Mouse (Mus musculus): ENCODE results near the gene Uqcrq. TPM values are rescaled to one million over a fixed set of nuclear protein-coding genes. Genes with fewer than 3 reads are reported as not detected.

The Uqcrq gene
- polyA plus RNA-seq, 1 experiment from 2014 or later: 552 TPM

GRCm38 (mm10) chr11:53383758-53384428 is 46.7 kb downstream of the Uqcrq start:
- no peaks in the 10 kb centered on the region for H3K4me1 ChIP-seq (replicated peaks; ENCODE audit: control insufficient read depth, insufficient read depth, low read length)
- H3K9me3 ChIP-seq (ENCODE audit: control insufficient read depth, low read length): no peaks in the 10 kb centered on the region
- H3K27ac ChIP-seq (ENCODE audit: low read length): no peak overlapping the region
- 96% methylated on average over 2 of the region's 2 CpGs for WGBS
- H3K36me3 ChIP-seq (ENCODE audit: control insufficient read depth, insufficient read depth): peaks cover 10% of the 10 kb centered on the region
- no peak overlapping the region for H3K4me2 ChIP-seq (ENCODE audit: low read length)
- ATAC-seq: no peak
- no peak overlapping the region for H3K4me3 ChIP-seq (replicated peaks; ENCODE audit: low read length)
- H3K27me3 ChIP-seq (replicated peaks; ENCODE audit: control insufficient read depth, insufficient read depth, low read length): no peaks in the 10 kb centered on the region
- H3K9ac ChIP-seq (replicated peaks; ENCODE audit: low read depth, low read length): no peak overlapping the region

- Histone ChIP-seq H3K4me3 (replicated peaks; ENCODE audit: low read length) (no peak overlapping the region), H3K27ac (ENCODE audit: low read length) (no peak overlapping the region), H3K4me1 (replicated peaks; ENCODE audit: control insufficient read depth, insufficient read depth, low read length) (no peaks in the 10 kb centered on the region), H3K27me3 (replicated peaks; ENCODE audit: control insufficient read depth, insufficient read depth, low read length) (no peaks in the 10 kb centered on the region), H3K9ac (replicated peaks; ENCODE audit: low read depth, low read length) (no peak overlapping the region), H3K9me3 (ENCODE audit: control insufficient read depth, low read length) (no peaks in the 10 kb centered on the region), H3K4me2 (ENCODE audit: low read length) (no peak overlapping the region), H3K36me3 (ENCODE audit: control insufficient read depth, insufficient read depth) (peaks cover 13% of the 10 kb centered on the region)
- 88% methylated on average over 1 of the region's 1 CpGs for WGBS
- no peak for ATAC-seq
Measured at GRCm38 (mm10) chr11:53378918-53379317, 51.7 kb downstream of the Uqcrq start.

Small RNA genes lying within 50 kb of the gene (microRNA-seq; reads per million reads assigned to microRNA genes)
- 0.62 reads per million for gene Mir6920

Other genes with a start within 250 kb of the Uqcrq start
- 52.6 and 55.2 TPM in 2 replicates for gene Hspa4, start 130.4 kb downstream of the Uqcrq start, polyA plus RNA-seq (2015; fragmentation: Nextera tagmentation; extraction: Ambion mirVana)
- 14.1 and 15.1 TPM in 2 replicates for gene Zcchc10, start 106.2 kb downstream of the Uqcrq start, polyA plus RNA-seq (2015; fragmentation: Nextera tagmentation; extraction: Ambion mirVana)
- gene Aff4, start 80.0 kb downstream of the Uqcrq start, polyA plus RNA-seq (2015; fragmentation: Nextera tagmentation; extraction: Ambion mirVana): 62.0 and 68.8 TPM in 2 replicates
- not detected in 2 replicates for gene Leap2, start 7.7 kb downstream of the Uqcrq start, polyA plus RNA-seq (2015; fragmentation: Nextera tagmentation; extraction: Ambion mirVana)
- 3.9 and 4.7 TPM in 2 replicates for gene Gdf9, start 192 bp upstream of the Uqcrq start, polyA plus RNA-seq (2015; fragmentation: Nextera tagmentation; extraction: Ambion mirVana)
- not detected in 2 replicates for gene Gm10447, start 26.3 kb upstream of the Uqcrq start, polyA plus RNA-seq (2015; fragmentation: Nextera tagmentation; extraction: Ambion mirVana)
- gene Shroom1, start 26.4 kb upstream of the Uqcrq start, polyA plus RNA-seq (2015; fragmentation: Nextera tagmentation; extraction: Ambion mirVana): 2.2 and 2.7 TPM in 2 replicates
- gene Gm9837, start 39.6 kb upstream of the Uqcrq start, polyA plus RNA-seq (2015; fragmentation: Nextera tagmentation; extraction: Ambion mirVana): not detected in 2 replicates
- not detected in 2 replicates for gene Gm9945, start 49.3 kb upstream of the Uqcrq start, polyA plus RNA-seq (2015; fragmentation: Nextera tagmentation; extraction: Ambion mirVana)
- gene Sowaha, start 49.4 kb upstream of the Uqcrq start, polyA plus RNA-seq (2015; fragmentation: Nextera tagmentation; extraction: Ambion mirVana): 1.9 and 2.2 TPM in 2 replicates
- 23.3 and 25.6 TPM in 2 replicates for gene Sept8, start 88.4 kb upstream of the Uqcrq start, polyA plus RNA-seq (2015; fragmentation: Nextera tagmentation; extraction: Ambion mirVana)
- gene Kif3a, start 136.5 kb upstream of the Uqcrq start, polyA plus RNA-seq (2015; fragmentation: Nextera tagmentation; extraction: Ambion mirVana): 268 and 295 TPM in 2 replicates
- gene Il4, start 187.8 kb upstream of the Uqcrq start, polyA plus RNA-seq (2015; fragmentation: Nextera tagmentation; extraction: Ambion mirVana): 3.0 and 4.7 TPM in 2 replicates
- gene Il13, start 203.9 kb upstream of the Uqcrq start, polyA plus RNA-seq (2015; fragmentation: Nextera tagmentation; extraction: Ambion mirVana): not detected in 2 replicates

Data from forebrain, embryonic 16.5 days (tissue).